Mouse (Mus musculus): ENCODE measurements around the gene Fmnl2. TPM values are rescaled to one million over a fixed set of nuclear protein-coding genes. Genes with fewer than 3 reads are reported as not detected.

The Fmnl2 gene
- polyA plus RNA-seq, 1 experiment from 2014 or later = 17.2 TPM

DNA sequence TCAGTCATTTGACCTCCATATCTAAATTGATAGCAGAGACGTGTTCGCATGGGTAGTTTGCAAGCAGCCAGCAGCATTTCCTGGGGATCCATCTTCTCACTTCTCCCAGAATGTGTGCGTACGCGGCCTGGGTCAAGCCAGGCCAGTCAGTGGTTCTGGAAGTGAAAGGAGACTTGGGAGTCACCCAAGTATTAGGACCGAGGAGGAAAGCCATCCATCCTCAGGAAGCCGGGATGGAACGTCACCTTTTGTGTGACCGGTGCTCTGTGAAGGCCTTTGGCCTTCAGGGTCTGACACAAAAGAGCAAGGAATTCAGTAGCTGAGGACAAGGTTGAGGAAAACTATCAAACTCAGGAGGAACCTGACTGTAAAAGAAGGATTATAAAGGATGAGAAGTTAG lies 136.9 kb downstream of the Fmnl2 start:
- H3K27ac ChIP-seq (replicated peaks; ENCODE audit: low read depth, low read length) = no peak overlapping the region
- H3K9me3 ChIP-seq (ENCODE audit: control insufficient read depth, low read length) = no peaks in the 10 kb centered on the region
- no peaks in the 10 kb centered on the region for H3K27me3 ChIP-seq (ENCODE audit: control insufficient read depth, insufficient read depth, low read length)
- 91% methylated on average over 9 of the region's 9 CpGs for whole genome bisulfite sequencing
- no peak overlapping the region for H3K4me2 ChIP-seq (ENCODE audit: low read length)
- no peak overlapping the region for H3K4me3 ChIP-seq (replicated peaks; ENCODE audit: low read depth, low read length)
- ATAC-seq (ENCODE audit: low FRiP score, low TSS enrichment) (no peak), DNase-seq (no peak)
- H3K9ac ChIP-seq (replicated peaks; ENCODE audit: low read length) = no peak overlapping the region
- no peaks in the 10 kb centered on the region for H3K36me3 ChIP-seq (ENCODE audit: control insufficient read depth, insufficient read depth, low read length)
- H3K4me1 ChIP-seq (ENCODE audit: control insufficient read depth, insufficient read depth, low read length) = peaks cover 11% of the 10 kb centered on the region; the same call in 1 of the 2 replicates

DNA sequence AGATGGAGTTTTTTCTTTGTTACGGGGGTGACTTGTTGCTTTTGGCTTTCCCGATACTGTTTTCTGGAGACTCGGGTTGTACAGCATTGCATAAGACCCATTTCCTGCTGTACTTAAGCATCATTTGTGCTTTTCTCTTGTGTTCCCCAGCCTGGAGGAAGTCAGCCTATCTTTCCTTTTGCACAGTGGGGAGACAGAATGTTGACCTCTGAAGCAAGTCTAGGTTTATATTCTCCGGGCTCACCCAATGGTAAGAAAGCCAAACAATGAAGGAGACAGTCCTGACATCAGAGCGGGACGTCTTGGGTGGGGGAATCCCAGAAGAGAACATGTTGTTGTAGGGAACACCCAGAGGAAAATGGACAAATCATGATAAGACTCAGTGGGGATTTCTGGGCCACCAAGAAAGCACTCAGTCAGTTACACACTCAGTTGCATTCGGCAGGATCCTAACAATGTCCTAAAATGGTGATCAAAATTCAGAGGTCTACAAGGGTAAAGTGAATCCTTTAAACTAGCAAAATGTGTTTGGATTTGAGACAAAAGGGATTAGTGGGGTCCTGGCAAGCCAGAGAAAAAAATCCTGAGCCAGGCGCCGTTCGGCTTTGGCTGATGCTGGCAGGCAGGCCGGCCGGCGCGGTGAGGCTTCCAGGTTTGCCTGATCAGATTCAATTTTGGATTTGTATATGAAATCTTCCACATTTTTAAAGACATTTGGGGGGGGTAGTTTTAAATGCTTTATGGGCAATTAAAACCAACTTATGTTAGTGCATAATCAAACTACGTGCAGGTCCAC lies 140.5 kb downstream of the Fmnl2 start:
- Histone ChIP-seq H3K4me2 (ENCODE audit: low read length) (peak overlapping the region; percentile 9; the same call in 1 of the 2 replicates), H3K27me3 (ENCODE audit: control insufficient read depth, insufficient read depth, low read length) (no peaks in the 10 kb centered on the region), H3K9me3 (ENCODE audit: control insufficient read depth, low read length) (no peaks in the 10 kb centered on the region), H3K9ac (replicated peaks; ENCODE audit: low read length) (no peak overlapping the region), H3K4me3 (replicated peaks; ENCODE audit: low read depth, low read length) (no peak overlapping the region), H3K4me1 (ENCODE audit: control insufficient read depth, insufficient read depth, low read length) (peaks cover 11% of the 10 kb centered on the region; the same call in 1 of the 2 replicates), H3K36me3 (ENCODE audit: control insufficient read depth, insufficient read depth, low read length) (no peaks in the 10 kb centered on the region), H3K27ac (replicated peaks; ENCODE audit: low read depth, low read length) (peak overlapping the region; percentile 26; the same call in 1 of the 2 replicates)
- peak; percentile 60 for DNase-seq
- no peak for ATAC-seq (ENCODE audit: low FRiP score, low TSS enrichment)
- 25% methylated on average over 15 of the region's 15 CpGs for WGBS

- 24% methylated on average over 3 of the region's 3 CpGs for WGBS
- no peak overlapping the region for H3K9ac ChIP-seq (replicated peaks; ENCODE audit: low read length)
These were observed 141.9 kb downstream of the Fmnl2 start for GRCm38 (mm10) chr2:52999524-52999969.

DNA sequence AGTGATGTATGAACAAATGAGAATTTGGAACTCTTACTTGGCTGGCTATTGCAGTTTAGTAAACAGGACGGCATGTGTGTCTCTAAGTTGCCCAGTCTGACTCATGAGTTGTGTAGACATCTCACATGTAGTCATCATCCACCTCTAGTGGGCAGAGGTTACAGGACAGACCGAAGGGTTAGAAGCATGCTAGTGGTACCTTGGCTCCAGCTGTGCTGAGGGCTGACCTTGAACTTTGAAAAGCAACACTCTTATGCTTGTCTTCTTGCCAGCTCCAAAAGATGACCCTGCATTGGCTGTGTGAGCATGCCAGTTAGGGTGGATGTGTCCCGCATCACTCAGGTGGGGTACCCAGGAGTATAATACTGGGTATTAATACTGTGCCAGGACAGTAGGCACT lies 142.8 kb downstream of the Fmnl2 start:
- H3K9ac ChIP-seq (replicated peaks; ENCODE audit: low read length) = no peak overlapping the region
- H3K27me3 ChIP-seq (ENCODE audit: control insufficient read depth, insufficient read depth, low read length) = no peaks in the 10 kb centered on the region
- no peak overlapping the region for H3K4me3 ChIP-seq (replicated peaks; ENCODE audit: low read depth, low read length)
- DNase-seq (no peak), ATAC-seq (ENCODE audit: low FRiP score, low TSS enrichment) (no peak)
- no peak overlapping the region for H3K4me2 ChIP-seq (ENCODE audit: low read length)
- H3K9me3 ChIP-seq (ENCODE audit: control insufficient read depth, low read length) = no peaks in the 10 kb centered on the region
- H3K27ac ChIP-seq (replicated peaks; ENCODE audit: low read depth, low read length) = no peak overlapping the region
- WGBS = over 99% methylated on average over 3 of the region's 3 CpGs
- H3K4me1 ChIP-seq (ENCODE audit: control insufficient read depth, insufficient read depth, low read length) = peaks cover 11% of the 10 kb centered on the region; the same call in 1 of the 2 replicates
- no peaks in the 10 kb centered on the region for H3K36me3 ChIP-seq (ENCODE audit: control insufficient read depth, insufficient read depth, low read length)

More at GRCm38 (mm10) chr2:52999524-52999969, 141.9 kb downstream of the Fmnl2 start:
- no peak overlapping the region for H3K27ac ChIP-seq (replicated peaks; ENCODE audit: low read depth, low read length)
- ATAC-seq (ENCODE audit: low FRiP score, low TSS enrichment) = no peak
- H3K4me1 ChIP-seq (ENCODE audit: control insufficient read depth, insufficient read depth, low read length) = peaks cover 11% of the 10 kb centered on the region; the same call in 1 of the 2 replicates
- no peaks in the 10 kb centered on the region for H3K9me3 ChIP-seq (ENCODE audit: control insufficient read depth, low read length)
- H3K27me3 ChIP-seq (ENCODE audit: control insufficient read depth, insufficient read depth, low read length) = no peaks in the 10 kb centered on the region
- H3K36me3 ChIP-seq (ENCODE audit: control insufficient read depth, insufficient read depth, low read length) = no peaks in the 10 kb centered on the region
- no peak overlapping the region for H3K4me3 ChIP-seq (replicated peaks; ENCODE audit: low read depth, low read length)
- peak; percentile 53 for DNase-seq
- H3K4me2 ChIP-seq (ENCODE audit: low read length) = no peak overlapping the region

DNA sequence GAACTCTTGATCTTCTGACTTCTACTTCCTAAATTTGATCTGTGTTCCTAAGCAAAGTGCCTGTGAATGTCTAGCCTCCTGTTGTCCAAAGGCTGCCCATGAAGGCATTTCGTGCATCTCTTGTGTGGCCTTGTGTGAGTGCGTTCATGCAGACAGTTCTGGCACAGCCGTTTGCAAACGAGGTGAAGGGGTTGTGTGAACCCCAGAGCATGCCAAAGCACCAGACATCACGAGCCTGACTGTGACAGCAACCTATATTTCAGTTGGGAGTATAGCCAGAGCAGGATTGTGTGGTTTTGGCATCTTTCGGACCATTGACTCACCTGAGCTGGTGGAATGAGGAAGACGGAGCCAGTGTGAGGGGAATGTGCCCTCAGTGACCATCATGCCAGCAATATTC lies 148.5 kb downstream of the Fmnl2 start:
- Histone ChIP-seq H3K4me1 (ENCODE audit: control insufficient read depth, insufficient read depth, low read length) (peaks cover 5% of the 10 kb centered on the region; the same call in 1 of the 2 replicates), H3K27ac (replicated peaks; ENCODE audit: low read depth, low read length) (no peak overlapping the region), H3K9me3 (ENCODE audit: control insufficient read depth, low read length) (no peaks in the 10 kb centered on the region), H3K4me3 (replicated peaks; ENCODE audit: low read depth, low read length) (no peak overlapping the region), H3K4me2 (ENCODE audit: low read length) (no peak overlapping the region), H3K9ac (replicated peaks; ENCODE audit: low read length) (no peak overlapping the region), H3K27me3 (ENCODE audit: control insufficient read depth, insufficient read depth, low read length) (no peaks in the 10 kb centered on the region), H3K36me3 (ENCODE audit: control insufficient read depth, insufficient read depth, low read length) (no peaks in the 10 kb centered on the region)
- no peak for ATAC-seq (ENCODE audit: low FRiP score, low TSS enrichment)
- DNase-seq = no peak
- WGBS = 71% methylated on average over 7 of the region's 7 CpGs

- DNase-seq (peak; percentile 60), ATAC-seq (ENCODE audit: low FRiP score, low TSS enrichment) (no peak)
- Histone ChIP-seq H3K9me3 (ENCODE audit: control insufficient read depth, low read length) (no peaks in the 10 kb centered on the region), H3K4me1 (ENCODE audit: control insufficient read depth, insufficient read depth, low read length) (peaks cover 5% of the 10 kb centered on the region; the same call in 1 of the 2 replicates), H3K27me3 (ENCODE audit: control insufficient read depth, insufficient read depth, low read length) (no peaks in the 10 kb centered on the region), H3K4me3 (replicated peaks; ENCODE audit: low read depth, low read length) (no peak overlapping the region), H3K36me3 (ENCODE audit: control insufficient read depth, insufficient read depth, low read length) (no peaks in the 10 kb centered on the region), H3K27ac (replicated peaks; ENCODE audit: low read depth, low read length) (no peak overlapping the region), H3K4me2 (ENCODE audit: low read length) (no peak overlapping the region), H3K9ac (replicated peaks; ENCODE audit: low read length) (no peak overlapping the region)
- WGBS = 18% methylated on average over 5 of the region's 5 CpGs
These were observed 149.5 kb downstream of the Fmnl2 start for GRCm38 (mm10) chr2:53007142-53007541.

- 74% methylated on average over 2 of the region's 2 CpGs for WGBS
- Histone ChIP-seq H3K36me3 (ENCODE audit: control insufficient read depth, insufficient read depth, low read length) (no peaks in the 10 kb centered on the region), H3K9ac (replicated peaks; ENCODE audit: low read length) (no peak overlapping the region), H3K4me1 (ENCODE audit: control insufficient read depth, insufficient read depth, low read length) (no peaks in the 10 kb centered on the region), H3K4me3 (replicated peaks; ENCODE audit: low read depth, low read length) (no peak overlapping the region), H3K27me3 (ENCODE audit: control insufficient read depth, insufficient read depth, low read length) (no peaks in the 10 kb centered on the region), H3K9me3 (ENCODE audit: control insufficient read depth, low read length) (no peaks in the 10 kb centered on the region), H3K4me2 (ENCODE audit: low read length) (no peak overlapping the region), H3K27ac (replicated peaks; ENCODE audit: low read depth, low read length) (no peak overlapping the region)
- DNase-seq = no peak
- no peak for ATAC-seq (ENCODE audit: low FRiP score, low TSS enrichment)
These were observed 155.4 kb downstream of the Fmnl2 start for GRCm38 (mm10) chr2:53013051-53013450.

DNA sequence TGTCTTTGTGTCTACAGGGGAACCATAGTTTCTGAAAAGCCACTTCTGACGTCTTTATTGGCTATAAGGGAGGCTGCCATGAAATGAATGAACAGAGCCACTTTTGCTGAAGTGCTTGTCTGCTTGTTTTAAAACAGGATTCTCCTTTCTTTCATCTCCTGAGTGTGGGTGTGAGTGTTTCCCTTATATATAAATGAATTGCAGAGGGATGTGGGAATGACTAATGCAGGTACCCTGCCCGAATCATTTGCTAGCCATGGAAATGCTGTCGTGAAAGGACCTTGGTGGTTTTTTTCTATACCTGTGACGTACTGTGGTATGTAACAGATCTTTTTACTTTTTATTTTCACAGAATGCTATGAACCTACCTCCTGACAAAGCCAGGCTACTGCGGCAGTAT lies 156.8 kb downstream of the Fmnl2 start:
- Histone ChIP-seq H3K4me1 (ENCODE audit: control insufficient read depth, insufficient read depth, low read length) (no peaks in the 10 kb centered on the region), H3K27me3 (ENCODE audit: control insufficient read depth, insufficient read depth, low read length) (no peaks in the 10 kb centered on the region), H3K36me3 (ENCODE audit: control insufficient read depth, insufficient read depth, low read length) (no peaks in the 10 kb centered on the region), H3K9ac (replicated peaks; ENCODE audit: low read length) (no peak overlapping the region), H3K4me2 (ENCODE audit: low read length) (no peak overlapping the region), H3K4me3 (replicated peaks; ENCODE audit: low read depth, low read length) (no peak overlapping the region), H3K27ac (replicated peaks; ENCODE audit: low read depth, low read length) (no peak overlapping the region), H3K9me3 (ENCODE audit: control insufficient read depth, low read length) (no peaks in the 10 kb centered on the region)
- ATAC-seq (ENCODE audit: low FRiP score, low TSS enrichment) = no peak
- 78% methylated on average over 5 of the region's 5 CpGs for WGBS
- no peak for DNase-seq

GRCm38 (mm10) chr2:53022982-53023381 lies 165.3 kb downstream of the Fmnl2 start:
- no peak overlapping the region for H3K9ac ChIP-seq (replicated peaks; ENCODE audit: low read length)
- H3K36me3 ChIP-seq (ENCODE audit: control insufficient read depth, insufficient read depth, low read length) = no peaks in the 10 kb centered on the region
- WGBS = 96% methylated on average over 3 of the region's 3 CpGs
- no peaks in the 10 kb centered on the region for H3K27me3 ChIP-seq (ENCODE audit: control insufficient read depth, insufficient read depth, low read length)
- no peaks in the 10 kb centered on the region for H3K9me3 ChIP-seq (ENCODE audit: control insufficient read depth, low read length)
- no peaks in the 10 kb centered on the region for H3K4me1 ChIP-seq (ENCODE audit: control insufficient read depth, insufficient read depth, low read length)
- no peak overlapping the region for H3K4me3 ChIP-seq (replicated peaks; ENCODE audit: low read depth, low read length)
- no peak overlapping the region for H3K27ac ChIP-seq (replicated peaks; ENCODE audit: low read depth, low read length)
- ATAC-seq (ENCODE audit: low FRiP score, low TSS enrichment) (no peak), DNase-seq (no peak)
- H3K4me2 ChIP-seq (ENCODE audit: low read length) = no peak overlapping the region
